Mouse (Mus musculus): ENCODE measurements at regions not wholly inside any gene's neighbourhood (a gene's known extent, or its start where the extent isn't known, plus 50 kb on each side); places are given as distances from the start of the nearest gene placed in this dataset.

DNA sequence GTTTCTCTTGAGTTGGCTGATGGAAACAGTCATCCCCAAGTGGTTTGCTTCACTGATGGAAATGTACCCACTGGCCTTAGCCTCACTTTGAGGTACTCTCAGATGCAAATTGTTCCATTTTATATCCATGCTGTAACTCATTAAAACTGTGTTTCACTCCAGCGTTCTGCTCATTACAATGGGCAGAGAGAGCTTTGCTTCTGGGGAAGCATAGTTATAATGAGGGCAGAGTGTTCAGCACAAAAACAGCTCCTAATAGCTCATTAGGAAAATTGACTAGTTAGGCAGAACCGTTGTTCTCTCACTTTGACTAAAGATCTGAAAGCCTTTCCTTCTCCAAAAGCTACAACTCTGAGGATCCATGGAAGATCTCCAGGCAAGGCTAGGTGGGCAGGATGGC, 771.2 kb downstream of the Ntrk3 start:
- DNase-seq, result no peak

DNA sequence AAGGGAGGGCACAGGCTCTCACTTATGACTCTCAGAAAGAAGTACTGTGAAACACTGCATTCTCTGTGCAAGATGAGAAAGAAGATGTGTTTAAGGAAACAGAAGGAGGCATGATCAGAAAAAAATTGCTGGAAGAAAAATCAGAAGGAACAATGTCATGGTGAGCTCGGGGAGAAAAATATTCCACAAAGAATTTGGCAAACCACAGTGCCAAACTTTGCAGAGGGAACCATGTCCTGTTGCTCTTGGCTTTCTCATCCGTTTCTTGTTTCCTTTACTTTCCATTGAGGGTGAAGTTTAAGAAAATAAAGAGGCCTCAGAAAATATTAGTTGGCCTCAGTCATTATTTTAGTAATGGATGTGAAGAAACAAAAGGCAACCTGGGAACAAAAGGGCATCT, 804.4 kb downstream of the Ntrk3 start:
- DNase-seq, result no peak

DNA sequence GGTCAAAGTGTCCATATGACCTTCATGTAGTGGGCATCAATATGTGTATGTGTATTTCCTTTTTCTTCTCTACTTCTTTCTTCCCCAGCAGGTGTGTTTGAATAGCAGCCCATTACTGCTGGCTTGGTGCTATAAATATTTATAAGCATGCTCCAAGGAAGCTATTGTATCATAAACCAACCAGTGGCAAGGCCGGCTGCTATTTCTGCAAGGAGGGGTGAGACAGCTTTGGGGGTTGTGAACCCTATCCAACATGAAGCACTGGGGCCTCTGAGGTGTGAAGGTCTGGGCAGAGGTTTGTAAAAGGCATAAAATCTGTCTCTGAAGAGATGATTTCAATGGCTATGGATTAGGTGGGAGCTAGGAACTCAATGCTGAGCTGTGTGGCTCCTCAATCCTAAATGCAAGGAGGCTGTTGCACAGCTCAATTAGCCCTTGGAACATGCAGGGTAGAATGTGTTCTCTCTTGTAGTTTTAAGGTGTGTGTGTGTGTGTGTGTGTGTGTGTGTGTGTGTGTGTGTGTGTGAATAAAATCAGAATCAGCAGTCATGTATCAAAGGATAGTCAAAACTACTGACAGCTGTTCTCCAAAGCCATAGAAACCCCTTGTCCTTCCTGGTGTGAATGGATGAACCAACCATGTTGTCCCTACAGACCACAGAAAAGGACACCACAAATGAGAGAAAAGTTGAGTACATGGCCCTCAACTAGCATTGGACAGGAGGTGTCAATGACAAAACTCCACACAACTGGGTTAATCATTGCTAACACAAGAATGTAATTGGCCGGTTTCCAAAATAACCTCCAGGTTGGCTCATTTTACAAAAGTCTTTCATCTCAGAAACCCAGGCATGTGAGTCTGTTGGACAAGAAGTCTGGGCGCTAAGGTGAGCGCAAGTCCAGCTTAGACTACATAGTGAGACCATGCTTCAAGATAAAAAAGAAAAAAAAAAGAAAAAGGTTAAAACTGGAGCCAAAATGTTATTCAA, 809.0 kb downstream of the Ntrk3 start:
- no peak for DNase-seq

DNA sequence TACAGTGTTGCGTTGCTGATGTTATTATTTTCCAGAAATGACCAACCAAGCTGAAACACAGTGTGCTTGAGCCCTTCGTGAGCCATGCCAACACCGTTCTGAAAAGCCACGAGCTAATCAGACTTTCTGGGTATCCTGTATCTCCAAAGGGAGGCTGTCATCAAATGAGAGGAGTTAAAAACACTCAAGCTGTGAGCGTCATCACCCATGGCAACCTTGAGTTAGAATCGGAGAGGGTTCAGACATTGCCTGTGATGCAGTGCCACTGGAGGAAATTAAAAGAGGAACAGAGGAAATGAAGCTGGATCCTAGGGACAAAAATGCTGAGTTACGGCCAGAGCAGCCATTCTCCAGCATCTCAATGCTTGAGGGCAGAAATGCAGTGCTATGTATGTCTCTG, 838.6 kb downstream of the Ntrk3 start:
- DNase-seq, result no peak

DNA sequence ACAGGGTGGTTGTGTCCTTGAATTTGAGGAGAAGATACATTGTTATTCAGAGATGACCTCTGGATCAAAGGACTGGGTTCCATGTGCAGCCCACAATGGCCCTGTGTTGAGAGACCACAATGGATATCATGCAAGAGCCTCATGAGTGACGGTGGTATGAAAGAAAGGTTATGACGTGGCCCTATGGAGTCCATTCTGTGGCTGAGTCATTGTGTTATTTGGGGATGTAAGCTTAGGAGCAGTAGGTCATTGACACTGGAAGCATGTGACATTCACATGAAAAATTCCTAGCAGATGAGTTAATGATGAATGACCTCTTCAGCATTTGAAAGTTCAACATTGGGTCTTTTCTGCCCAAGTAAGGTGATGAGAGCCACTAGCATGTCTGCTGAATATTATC, 849.3 kb downstream of the Ntrk3 start:
- DNase-seq, result no peak

DNA sequence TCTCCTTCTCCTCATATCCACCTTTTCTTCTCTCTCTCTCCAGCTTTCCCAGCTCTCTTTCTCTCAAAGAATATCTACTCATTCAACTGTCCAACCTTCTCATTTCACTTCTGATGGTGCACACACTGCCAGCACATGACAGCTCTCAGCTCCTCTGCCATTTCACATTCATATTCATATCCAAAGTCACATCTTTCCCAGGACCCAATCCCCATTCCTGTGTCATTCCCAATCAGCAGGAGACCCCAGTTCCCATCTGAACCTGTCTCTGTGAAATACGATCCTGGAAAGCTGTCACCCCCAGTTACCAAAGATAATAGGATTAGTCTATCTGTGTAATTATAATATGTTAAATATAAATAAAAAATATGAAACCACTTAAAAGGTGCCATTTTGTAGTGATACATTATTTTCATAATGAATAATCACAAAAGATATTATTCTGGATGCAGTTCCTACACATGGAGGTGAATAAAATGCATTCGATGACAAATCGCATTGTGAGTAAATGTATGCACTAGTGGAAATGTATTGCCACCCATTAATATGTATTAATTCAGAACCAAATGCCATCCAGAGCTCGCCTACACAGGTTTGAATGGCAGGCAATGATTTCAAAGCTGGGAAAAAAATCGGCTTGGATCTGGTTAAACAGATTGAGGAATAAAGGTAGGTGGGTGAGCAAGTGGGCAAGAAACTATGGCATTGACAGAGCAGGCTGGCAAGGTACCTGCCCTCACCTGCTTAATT, 855.0 kb downstream of the Ntrk3 start:
- DNase-seq, result no peak

DNA sequence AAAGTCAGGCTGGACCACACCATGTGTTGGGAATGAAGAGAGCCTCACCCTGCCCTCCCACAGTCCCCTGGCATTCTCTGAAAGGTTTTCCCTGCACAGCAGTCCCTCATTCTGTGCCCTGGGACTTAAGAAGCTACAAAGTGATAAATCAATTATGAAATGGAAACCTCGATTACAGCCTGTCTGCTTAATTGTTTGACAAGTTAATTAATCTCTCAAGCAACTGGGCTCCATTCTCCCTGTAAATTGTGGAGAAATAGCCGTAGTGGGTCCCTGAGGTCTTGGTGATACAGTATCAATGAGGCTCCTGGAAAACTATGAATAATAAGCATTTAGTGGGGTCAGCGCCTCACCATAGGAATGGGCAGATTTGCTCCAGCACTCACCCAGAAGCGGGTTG, 870.3 kb downstream of the Ntrk3 start:
- no peak for DNase-seq

DNA sequence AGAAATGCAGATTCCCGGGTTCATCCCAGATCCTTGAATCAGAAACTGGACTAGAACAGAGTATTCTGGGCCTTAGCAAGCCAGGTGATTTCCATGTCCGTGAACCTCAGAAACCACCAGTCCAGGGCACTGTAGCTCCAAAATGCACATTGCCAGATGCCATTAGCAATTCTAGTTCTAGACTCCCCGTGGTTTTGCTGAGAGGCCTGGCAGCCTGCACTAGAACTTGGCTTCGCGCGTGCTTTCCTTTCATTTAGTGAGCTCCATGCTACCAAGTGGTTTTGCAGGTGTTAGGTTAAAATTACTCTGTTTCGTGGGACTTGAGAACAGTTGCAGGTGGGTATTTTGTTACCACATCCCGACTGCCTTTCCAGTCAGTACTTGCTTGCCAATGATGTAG, 876.0 kb downstream of the Ntrk3 start:
- no peak for DNase-seq

DNA sequence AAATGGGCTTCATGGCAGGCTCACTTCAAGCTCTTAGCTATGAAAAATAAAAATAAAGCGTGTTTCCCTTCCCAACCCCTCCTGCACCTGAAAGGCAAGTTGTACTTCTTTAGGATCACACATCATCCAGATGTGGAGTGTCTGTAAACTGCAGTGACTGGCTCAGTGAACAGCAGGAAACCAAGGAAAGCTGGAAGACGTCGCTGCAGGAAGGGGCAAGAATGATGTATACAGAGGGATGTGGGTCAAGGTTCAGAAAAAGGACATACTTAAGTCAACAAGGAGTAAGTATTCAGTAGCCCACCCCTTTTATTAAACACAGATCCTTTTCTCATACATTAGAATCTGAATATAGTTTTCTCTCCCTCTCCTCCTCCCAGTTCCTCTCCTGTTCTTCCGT, 879.4 kb downstream of the Ntrk3 start:
- DNase-seq, result no peak

DNA sequence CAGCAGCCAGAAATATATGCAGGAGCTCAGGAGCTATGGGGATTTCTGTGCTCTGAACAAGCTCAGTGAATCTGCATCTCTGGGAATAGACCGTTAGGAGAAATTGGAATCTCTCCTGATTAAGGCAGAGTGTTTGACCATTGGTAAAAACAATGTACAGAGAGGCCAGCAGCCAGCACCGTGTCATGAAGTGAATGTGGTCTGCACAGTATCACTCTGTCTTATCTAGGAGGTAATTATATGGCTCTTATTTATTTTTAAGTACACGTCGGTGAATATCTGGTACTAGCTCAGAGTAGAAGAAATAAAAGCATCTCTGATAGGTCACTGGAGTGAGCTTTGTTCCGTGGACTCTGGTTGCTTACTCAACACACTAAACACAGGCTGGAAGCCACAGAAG, 879.8 kb downstream of the Ntrk3 start:
- DNase-seq, result no peak

DNA sequence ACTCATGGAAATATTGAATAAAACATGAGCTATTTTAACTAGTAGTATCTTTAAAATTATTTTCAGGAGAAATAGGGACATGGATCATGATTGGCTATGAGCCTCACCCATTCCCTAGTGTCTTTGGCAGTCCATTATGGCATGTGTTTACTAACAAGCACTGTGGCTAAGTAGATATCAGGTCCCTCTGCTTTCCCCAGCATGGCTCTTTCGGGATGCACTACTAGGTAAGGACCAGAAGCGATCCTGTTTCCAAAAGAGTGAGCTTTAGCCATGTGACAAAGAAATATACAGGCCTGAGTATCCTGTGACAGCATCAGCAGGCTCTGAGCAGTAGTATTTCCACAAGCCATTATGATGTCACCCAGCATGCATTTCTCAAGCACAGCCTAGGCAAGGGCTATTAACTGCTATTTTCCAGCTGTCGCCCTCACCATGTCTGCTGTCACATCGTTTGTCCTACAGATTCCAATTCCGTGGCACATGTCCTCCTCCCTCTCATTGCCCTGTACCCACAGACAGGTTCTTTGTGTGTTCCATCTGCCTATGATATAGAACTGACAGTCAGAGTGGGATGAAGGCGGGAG, 882.1 kb downstream of the Ntrk3 start:
- DNase-seq, result no peak

DNA sequence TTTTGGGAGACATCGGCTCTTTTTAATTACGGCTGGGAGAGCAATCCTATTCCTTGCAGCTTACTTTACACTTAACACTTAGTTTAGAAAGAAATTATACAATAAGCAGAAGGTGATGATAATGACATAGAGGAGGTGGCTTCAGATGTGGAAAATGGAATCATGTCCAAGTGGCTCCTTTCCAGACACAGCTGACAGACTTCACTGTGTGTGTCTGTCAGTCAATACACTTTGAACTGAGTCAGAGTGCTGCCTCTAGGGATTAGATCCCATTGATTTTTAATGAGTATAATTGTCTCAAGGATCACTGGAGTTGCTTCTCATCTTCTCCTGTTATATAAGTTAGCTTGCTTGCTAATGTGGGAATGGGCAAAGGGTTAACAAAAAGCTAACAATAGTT, 882.7 kb downstream of the Ntrk3 start:
- DNase-seq, result no peak

DNA sequence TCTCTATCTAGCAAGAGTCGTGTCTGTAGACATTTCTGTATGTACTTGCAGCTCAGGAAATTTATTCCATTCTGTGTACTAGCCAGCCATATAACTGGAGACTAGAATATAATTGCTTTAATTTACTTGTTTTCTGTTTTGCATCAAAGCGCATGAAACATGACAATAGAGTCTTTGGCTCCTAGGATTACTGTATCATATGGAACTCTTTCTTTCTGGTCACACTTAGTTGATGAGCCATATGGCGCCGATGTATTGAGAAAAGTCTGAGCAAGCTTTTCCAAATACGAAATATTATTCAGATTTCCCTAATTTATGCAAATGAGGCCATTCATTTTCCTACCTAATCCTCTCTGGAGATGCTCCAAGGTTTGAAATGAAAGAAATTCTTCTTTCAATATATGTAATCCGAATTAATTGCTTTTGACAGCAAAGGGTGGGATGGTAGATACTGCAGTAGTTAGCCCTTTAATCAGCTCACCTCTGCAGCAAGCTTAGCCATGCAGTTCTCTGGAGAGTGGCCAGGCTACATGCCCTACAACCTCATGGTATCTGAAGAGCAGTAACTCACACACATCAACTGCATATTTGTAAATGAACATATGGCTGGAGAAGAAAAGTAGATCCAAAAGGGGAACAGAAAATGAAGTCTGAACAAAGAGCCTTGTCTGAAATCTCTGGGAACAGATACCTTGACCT, 913.4 kb downstream of the Ntrk3 start:
- DNase-seq, result no peak

DNA sequence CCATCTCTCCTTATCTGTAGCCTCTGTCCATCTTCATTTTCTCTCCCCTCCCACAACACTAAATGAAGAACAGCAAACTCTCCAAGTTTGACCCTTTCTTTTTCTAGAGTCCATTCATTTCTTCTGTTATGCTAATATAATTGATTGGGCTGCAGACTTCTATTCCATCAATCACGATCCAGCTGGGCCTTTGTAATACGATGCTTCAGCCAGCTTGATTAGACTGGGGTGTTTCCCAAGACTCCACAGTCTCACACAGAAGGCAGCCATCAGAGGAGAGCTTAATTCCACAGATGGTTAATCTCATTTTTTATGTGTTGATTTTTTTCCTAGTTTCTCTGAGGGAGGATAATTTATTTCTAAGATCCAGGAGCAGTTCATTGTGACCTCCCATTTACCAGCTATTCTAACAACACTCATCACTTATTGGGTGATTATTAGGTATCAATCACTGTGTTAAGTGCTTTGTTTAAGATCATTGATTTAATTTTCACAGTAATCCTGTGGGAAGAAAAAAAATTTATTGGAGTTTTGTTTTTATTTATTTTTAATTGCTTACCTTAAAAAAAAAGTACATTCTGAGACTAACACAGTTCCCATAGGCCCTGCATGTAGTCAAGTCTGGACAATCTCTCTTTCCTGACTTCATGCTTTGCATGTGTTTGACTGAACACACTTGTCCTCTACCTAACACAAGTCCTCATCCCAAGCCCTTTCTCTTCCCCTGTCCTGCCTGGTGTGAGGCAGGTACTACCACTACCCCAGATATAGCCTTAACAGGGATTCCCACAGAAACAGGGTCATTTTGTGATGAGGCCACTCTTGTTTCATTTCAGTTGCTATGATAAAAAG, 925.5 kb downstream of the Ntrk3 start:
- no peak for DNase-seq

DNA sequence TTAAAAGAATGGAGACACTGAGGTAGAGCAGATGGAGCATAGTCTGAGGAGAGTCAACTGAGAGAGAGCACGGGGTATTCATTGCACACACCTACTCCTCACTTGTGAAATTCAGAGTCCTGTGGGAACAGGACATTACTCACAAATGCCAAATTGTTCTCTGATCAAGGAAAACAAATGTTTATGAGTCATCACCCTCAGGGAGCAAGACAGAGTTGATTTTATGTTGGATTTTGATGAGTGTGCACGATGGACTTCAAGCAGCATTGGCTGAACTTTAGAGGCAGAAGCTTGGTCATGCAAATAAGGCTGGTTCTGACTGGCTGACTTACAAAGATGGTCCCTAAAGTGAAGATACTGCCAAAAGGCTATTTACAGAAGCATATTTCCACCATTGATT, 951.0 kb downstream of the Ntrk3 start:
- DNase-seq, result no peak

DNA sequence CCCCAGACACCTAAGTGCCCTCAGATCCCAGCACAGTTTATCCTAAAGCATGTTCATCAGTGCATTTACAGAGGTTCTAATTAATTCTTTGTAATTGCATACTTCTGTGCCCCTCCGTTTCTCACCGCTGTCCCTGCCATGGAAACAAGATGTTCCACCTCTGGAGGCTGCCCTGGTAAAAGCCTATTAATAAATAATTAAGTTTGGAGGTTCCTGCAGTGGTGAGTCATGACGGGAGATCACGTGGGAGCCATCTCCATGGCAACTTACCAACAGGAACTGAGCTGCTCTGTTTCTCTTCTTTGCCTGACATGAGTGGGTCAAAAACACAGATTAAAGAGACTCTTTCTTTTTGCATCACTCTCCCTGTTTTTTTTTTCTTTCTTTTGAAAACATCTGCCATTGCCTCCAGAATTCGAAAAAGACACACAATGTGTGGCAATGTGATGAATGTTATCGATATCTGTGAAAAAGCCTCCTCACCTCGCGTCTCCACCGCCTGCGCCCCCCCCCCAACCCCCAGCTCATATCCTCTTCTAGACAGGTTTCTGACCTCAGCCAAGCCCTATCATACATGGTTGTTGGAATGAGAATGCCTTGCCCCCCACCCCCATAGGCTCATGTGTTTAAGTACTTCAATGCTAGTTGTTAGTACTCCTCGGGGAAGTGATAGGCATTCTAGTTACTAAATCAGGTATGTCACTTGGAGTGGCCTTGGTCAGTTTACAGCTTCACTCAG, 965.9 kb downstream of the Ntrk3 start:
- DNase-seq, result peak; percentile 55

DNA sequence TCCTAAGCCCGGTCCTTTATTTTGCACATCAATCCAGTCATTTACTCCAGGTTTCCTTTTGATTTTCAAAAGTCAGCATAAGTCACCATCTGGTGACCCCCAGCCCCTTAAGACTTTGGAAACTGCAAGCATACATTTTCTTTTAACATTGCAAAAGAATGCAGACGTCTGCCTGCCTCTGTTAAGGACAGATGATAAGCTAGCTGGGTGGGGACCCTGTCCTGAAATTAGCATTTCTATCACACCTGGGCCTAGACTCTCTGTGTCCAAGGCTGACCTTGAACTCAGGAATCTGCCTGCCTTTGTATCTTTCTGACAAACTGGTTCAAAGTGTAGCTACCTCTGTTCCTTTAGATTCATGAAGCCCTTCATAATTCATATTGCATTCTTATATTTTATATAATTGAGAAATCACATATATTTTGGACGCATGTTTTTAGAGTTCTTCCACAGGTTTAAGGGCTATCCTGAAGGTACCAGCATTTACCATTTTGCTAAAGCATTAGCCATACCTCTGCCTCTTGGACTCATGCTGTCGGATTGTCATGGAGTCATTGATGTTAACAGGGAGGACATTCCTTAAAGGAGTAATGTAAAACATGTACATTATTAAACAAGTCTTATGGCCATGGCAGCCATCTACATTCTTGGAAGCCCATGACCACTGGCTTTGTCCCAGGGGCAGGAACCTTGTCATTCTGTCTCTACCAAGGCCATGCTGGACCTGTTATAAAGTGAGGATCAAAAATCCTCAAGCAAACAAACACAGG, 998.6 kb downstream of the Ntrk3 start:
- no peak for DNase-seq
